Mouse (Mus musculus): ENCODE measurements at regions not wholly inside any gene's neighbourhood (a gene's known extent, or its start where the extent isn't known, plus 50 kb on each side); places are given as distances from the start of the nearest gene placed in this dataset.

DNA sequence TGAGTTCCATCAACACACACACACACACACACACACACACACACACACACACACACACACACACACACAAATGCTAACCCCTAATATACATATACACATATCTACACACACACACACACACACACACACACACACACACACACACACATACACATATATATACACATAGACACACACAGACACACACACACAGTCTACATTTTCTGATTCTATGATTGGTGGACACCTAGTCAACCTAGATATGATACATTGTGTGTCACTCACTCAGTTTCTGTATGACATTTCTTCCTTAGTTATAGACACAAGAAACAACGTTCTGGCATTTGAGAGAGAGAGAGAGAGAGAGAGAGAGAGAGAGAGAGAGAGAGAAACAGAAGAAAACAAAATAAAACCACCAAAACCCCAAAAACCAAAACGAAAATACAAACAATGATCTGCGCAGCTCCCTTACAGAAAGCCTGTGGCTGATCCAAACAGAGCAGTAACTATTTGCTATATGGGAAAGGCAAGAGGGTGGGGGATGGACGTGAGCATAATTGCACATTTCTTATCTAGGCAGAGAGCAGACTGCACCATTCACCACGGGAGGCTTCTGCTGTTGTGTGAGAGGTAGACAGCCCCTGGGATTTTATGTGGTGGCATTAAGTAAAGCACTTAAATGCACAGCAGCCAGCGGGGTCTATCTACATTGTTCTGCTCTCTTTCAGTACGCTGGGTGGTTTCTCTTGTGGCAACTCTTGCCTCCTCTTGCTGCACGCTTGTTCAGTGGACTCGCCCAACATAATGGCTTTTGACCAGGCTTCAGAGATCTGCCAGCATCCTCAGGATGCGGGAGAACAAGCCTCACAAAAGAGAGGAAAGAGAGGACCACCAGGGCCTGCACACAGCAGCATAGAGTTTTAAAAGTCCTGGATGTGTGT lies 53.8 kb upstream of the Cadps start:
- TF ChIP-seq USF1 (IDR thresholded peaks at IDR 0.05; ENCODE audit: low read depth) = no peak
- TF ChIP-seq MAX (IDR thresholded peaks at IDR 0.05; ENCODE audit: low read depth) = no peak
- no peak for TF ChIP-seq POLR2A (IDR thresholded peaks at IDR 0.05; ENCODE audit: insufficient read length, low read depth)
- no peak for TF ChIP-seq TCF12 (IDR thresholded peaks at IDR 0.05; ENCODE audit: insufficient read depth, poor library complexity, severe bottlenecking)
- TF ChIP-seq REST (IDR thresholded peaks at IDR 0.05; ENCODE audit: insufficient read depth, insufficient read length) = no peak
